Mouse (Mus musculus): Measurements from ENCODE around the gene Apol11b.

- TF ChIP-seq CTCF (IDR thresholded peaks at IDR 0.05; ENCODE audit: low read depth) (no peak), EP300 (IDR thresholded peaks at IDR 0.05; ENCODE audit: low read depth) (no peak)
Measured at GRCm38 (mm10) chr15:77593557-77593956, 49.5 kb downstream of the Apol11b start.
